Mouse (Mus musculus): ENCODE measurements around the gene Lix1l.

- TF ChIP-seq CTCF (IDR thresholded peaks at IDR 0.05) (no peak), POLR2A (IDR thresholded peaks at IDR 0.05; ENCODE audit: insufficient read depth, low read depth, low read length) (peak; percentile 66), EP300 (IDR thresholded peaks at IDR 0.05; ENCODE audit: insufficient read depth, low read depth, low read length) (peak; percentile 85)
These were observed 28.9 kb upstream of the Lix1l start for GRCm38 (mm10) chr3:96571896-96572698.

All from heart, adult 2 months (tissue).